19 mouse cellular contexts compared by ENCODE assay signal in genomic region chr13:3563130-3563529, GRCm38 (mm10). TPM values are rescaled to one million over a fixed set of nuclear protein-coding genes. Genes with fewer than 3 reads are reported as not detected.
DNase-seq lines count a peak whose midpoint lies in the region; ATAC-seq and TF ChIP-seq lines count a peak whose summit lies in the region.
"Had no signal": no experiment of that assay in that cellular context is flagged by ENCODE, and none has a peak within 500 bp of the region (broad histone marks: within the 10 kb centered on the region; RNA-seq: fewer than 3 reads in every experiment).

No protein-coding gene starts in this region.

- H3K79me2 ChIP-seq in myocyte (ENCODE audit: control insufficient read depth, insufficient read depth): no peaks in the 10 kb centered on the region

- H3K4me1 ChIP-seq in liver, embryonic 14.5 days (replicated peaks; ENCODE audit: control insufficient read depth in 2 of 2, insufficient read depth in 2 of 2, low read length in 1 of 2): no peaks in the 10 kb centered on the region
- no peaks in the 10 kb centered on the region for H3K4me1 ChIP-seq in liver, embryonic 11.5 days (replicated peaks; ENCODE audit: control insufficient read depth, insufficient read depth, low read length)
- H3K4me1 ChIP-seq: embryonic facial prominence, embryonic 10.5 days; heart, embryonic 10.5 days; stomach, embryonic 15.5 days had no signal

- H3K9me3 ChIP-seq in liver, embryonic 14.5 days (ENCODE audit: control insufficient read depth, low read length): no peaks in the 10 kb centered on the region
- H3K9me3 ChIP-seq in liver, embryonic 11.5 days (ENCODE audit: control insufficient read depth, low read length): no peaks in the 10 kb centered on the region
- H3K9me3 ChIP-seq: embryonic facial prominence, embryonic 10.5 days; heart, embryonic 10.5 days; megakaryocyte, embryonic 14.5 days; stomach, embryonic 15.5 days had no signal

- no peak for DNase-seq in gastrocnemius, adult 2 months
- no peak for DNase-seq in gastrocnemius, postnatal 14 days
- no peak for DNase-seq in liver, embryonic 14.5 days (ENCODE audit: low read depth in 3 of 3, low spot score in 3 of 3)
- no peak for DNase-seq in liver, embryonic 11.5 days (ENCODE audit: low spot score)
- no peak for DNase-seq in thymus, postnatal 36 days
- DNase-seq in urinary bladder, postnatal 36 days (ENCODE audit: low spot score in 2 of 2): no peak
- DNase-seq: cerebellum, postnatal 10 days; forebrain, postnatal 0 days; heart, postnatal 14 days; kidney, postnatal 10 days; lung, adult 18-20 months had no signal

- intact Hi-C loops in gastrocnemius, adult 2 months (cut with DNase I): no loop called here
- intact Hi-C loops in gastrocnemius, postnatal 14 days (cut with DNase I; ENCODE audit: low total_unique reads): no loop called here

- no peak overlapping the region for H3K4me3 ChIP-seq in gastrocnemius, adult 2 months
- H3K4me3 ChIP-seq in liver, embryonic 14.5 days (ENCODE audit: insufficient read depth in 1 of 2, low read depth in 2 of 2, low read length in 2 of 2): no peak overlapping the region
- H3K4me3 ChIP-seq in liver, embryonic 11.5 days (ENCODE audit: low read depth, low read length): no peak overlapping the region
- no peak overlapping the region for H3K4me3 ChIP-seq in myocyte
- H3K4me3 ChIP-seq: embryonic facial prominence, embryonic 10.5 days; erythroblast, embryonic 14.5 days; heart, embryonic 10.5 days; megakaryocyte, embryonic 14.5 days; stomach, embryonic 15.5 days had no signal

- no peak for ATAC-seq in liver, embryonic 14.5 days (ENCODE audit: insufficient read depth)
- no peak for ATAC-seq in liver, embryonic 11.5 days (replicated peaks; ENCODE audit: low FRiP score)
- ATAC-seq in CD4-positive, CD25-positive, alpha-beta regulatory T cell, adult 4 months: peak; percentile 38
- ATAC-seq: forebrain, postnatal 0 days had no signal

- H3K27ac ChIP-seq in gastrocnemius, adult 2 months: no peak overlapping the region
- H3K27ac ChIP-seq in liver, embryonic 14.5 days: no peak overlapping the region
- H3K27ac ChIP-seq in liver, embryonic 11.5 days (ENCODE audit: low read depth, low read length): no peak overlapping the region
- H3K27ac ChIP-seq: embryonic facial prominence, embryonic 10.5 days; heart, embryonic 10.5 days; hindbrain, embryonic 14.5 days; stomach, embryonic 15.5 days had no signal

- no peak overlapping the region for H3K4me2 ChIP-seq in liver, embryonic 14.5 days (ENCODE audit: low read depth)
- H3K4me2 ChIP-seq in liver, embryonic 11.5 days: no peak overlapping the region
- H3K4me2 ChIP-seq in myocyte (ENCODE audit: low read depth): no peak overlapping the region
- H3K4me2 ChIP-seq: hindbrain, embryonic 14.5 days; stomach, embryonic 15.5 days had no signal

- H3K9ac ChIP-seq in liver, embryonic 14.5 days (replicated peaks): no peak overlapping the region
- no peak overlapping the region for H3K9ac ChIP-seq in liver, embryonic 11.5 days (ENCODE audit: low read depth, low read length)
- H3K9ac ChIP-seq: forebrain, postnatal 0 days; hindbrain, embryonic 14.5 days; stomach, embryonic 15.5 days had no signal

- H3K36me3 ChIP-seq in liver, embryonic 14.5 days (replicated peaks; ENCODE audit: control insufficient read depth, insufficient read depth, low read depth): peaks cover 34% of the 10 kb centered on the region
- H3K36me3 ChIP-seq in liver, embryonic 11.5 days (ENCODE audit: control insufficient read depth, insufficient read depth, low read length): peaks cover 13% of the 10 kb centered on the region
- peaks cover 37% of the 10 kb centered on the region for H3K36me3 ChIP-seq in myocyte (ENCODE audit: control insufficient read depth, insufficient read depth)

- peak; percentile 12; the same call in 1 of the 2 replicates for TF ChIP-seq CTCF in gastrocnemius, adult 2 months (IDR thresholded peaks at IDR 0.05)
- TF ChIP-seq CTCF in liver, embryonic 14.5 days (IDR thresholded peaks at IDR 0.05; ENCODE audit: low read depth): peak; percentile 20; the same call in 1 of the 2 replicates

- H3ac ChIP-seq in myocyte (ENCODE audit: control insufficient read depth, insufficient read length): no peak overlapping the region

- WGBS in liver, embryonic 14.5 days (ENCODE audit: insufficient replicate concordance): 66% methylated on average over 1 of the region's 1 CpGs
- 77% methylated on average over 1 of the region's 1 CpGs for WGBS in liver, embryonic 11.5 days

- no peak for TF ChIP-seq POLR2A in myocyte (IDR thresholded peaks at IDR 0.05; ENCODE audit: insufficient read length, low read depth)

- TF ChIP-seq EP300 in liver, embryonic 14.5 days (IDR thresholded peaks at IDR 0.05; ENCODE audit: low read depth): no peak

- no peaks in the 10 kb centered on the region for H3K27me3 ChIP-seq in liver, embryonic 14.5 days (ENCODE audit: control insufficient read depth, insufficient read depth, low read length)
- H3K27me3 ChIP-seq in liver, embryonic 11.5 days (replicated peaks; ENCODE audit: control insufficient read depth, insufficient read depth, low read length): no peaks in the 10 kb centered on the region
- no peaks in the 10 kb centered on the region for H3K27me3 ChIP-seq in myocyte (ENCODE audit: control insufficient read depth, insufficient read depth, insufficient read length)
- H3K27me3 ChIP-seq: megakaryocyte, embryonic 14.5 days; stomach, embryonic 15.5 days had no signal

TF ChIP-seq in myocyte, 11 proteins besides CTCF, POLR2A, EP300 and RAD21:
- TF ChIP-seq MYOG (IDR thresholded peaks at IDR 0.05; ENCODE audit: control insufficient read depth in 1 of 3, insufficient read depth in 1 of 3, insufficient read length in 2 of 3, low read depth in 2 of 3): no peak
- no peak for TF ChIP-seq TCF3 (IDR thresholded peaks at IDR 0.05; ENCODE audit: insufficient read length, low read depth)
- TF ChIP-seq USF1 (IDR thresholded peaks at IDR 0.05; ENCODE audit: low read depth): peak; percentile 31
- no peak for TF ChIP-seq E2F4 (IDR thresholded peaks at IDR 0.05; ENCODE audit: insufficient read depth)
- TF ChIP-seq MYOD1 (IDR thresholded peaks at IDR 0.05; ENCODE audit: control insufficient read depth in 1 of 3, insufficient read length in 2 of 3, low read depth in 2 of 3): no peak

RNA-seq across cellular contexts. Expression of gene Gdi2, which starts 25.3 kb away (rescaled TPM):
- 100 to 1,000 TPM; 145 to 152 TPM for total RNA-seq in gastrocnemius, adult 2 months (2021)
- 100 to 1,000 TPM; 164 to 171 TPM for total RNA-seq in gastrocnemius, postnatal 14 days (2021)
- 41.5 and 57.2 TPM in 2 replicates for polyA plus RNA-seq in liver, embryonic 14.5 days (2012; rRNA removed)
- polyA plus RNA-seq in liver, embryonic 14.5 days (2014; fragmentation: Nextera tagmentation; extraction: Ambion mirVana): 162 and 174 TPM in 2 replicates
- 354 and 364 TPM in 2 replicates for polyA plus RNA-seq in liver, embryonic 11.5 days (2014; fragmentation: Nextera tagmentation; extraction: Ambion mirVana)
- 100 to 1,000 TPM; 666 to 730 TPM for polyA plus RNA-seq in CD4-positive, CD25-positive, alpha-beta regulatory T cell, adult 4 months (2017; shearing (Covaris generic))
- 234 TPM for polyA plus RNA-seq in myocyte (2012; fragmentation: generic; extraction: Trizol)

RNA-seq across cellular contexts. Expression of gene Fam208b, which starts 47.8 kb away (rescaled TPM):
- 10 to 100 TPM in 1 of 2 experiments, 1 to 10 TPM in 1; 7.8 to 10.7 TPM for total RNA-seq in gastrocnemius, adult 2 months (2021)
- 10 to 100 TPM in 1 of 2 experiments, 1 to 10 TPM in 1; 8.8 to 10.7 TPM for total RNA-seq in gastrocnemius, postnatal 14 days (2021)
- 2.5 and 4.2 TPM in 2 replicates for polyA plus RNA-seq in liver, embryonic 14.5 days (2012; rRNA removed)
- 3.5 and 5.2 TPM in 2 replicates for polyA plus RNA-seq in liver, embryonic 14.5 days (2014; fragmentation: Nextera tagmentation; extraction: Ambion mirVana)
- polyA plus RNA-seq in liver, embryonic 11.5 days (2014; fragmentation: Nextera tagmentation; extraction: Ambion mirVana): 10.8 and 14.5 TPM in 2 replicates
- 10 to 100 TPM; 32.0 to 33.3 TPM for polyA plus RNA-seq in CD4-positive, CD25-positive, alpha-beta regulatory T cell, adult 4 months (2017; shearing (Covaris generic))
- polyA plus RNA-seq in myocyte (2012; fragmentation: generic; extraction: Trizol): 2.5 TPM
